Mouse (Mus musculus) thymus, adult 2 months (tissue): ENCODE results near the gene Trak1.

Source experiments
- CTCF ChIP-seq: fragments of 200-500 bp; IDR thresholded peaks from 2 replicates; pipeline ENCODE4 v1.5.1; 2012; ENCODE audit warnings: mild to moderate bottlenecking, control low read depth, low read length, moderate library complexity, borderline replicate concordance; ENCODE audit not compliant: control insufficient read depth, poor library complexity, insufficient read depth; ENCODE audit errors: extremely low read depth
- POLR2A ChIP-seq: fragments of 200-500 bp; IDR thresholded peaks from 2 replicates; pipeline ENCODE4 v1.6.1; 2012; ENCODE audit warnings: mild to moderate bottlenecking, low read length, control low read depth, moderate library complexity; ENCODE audit not compliant: control insufficient read depth, poor library complexity, insufficient read depth; ENCODE audit errors: extremely low read depth

DNA sequence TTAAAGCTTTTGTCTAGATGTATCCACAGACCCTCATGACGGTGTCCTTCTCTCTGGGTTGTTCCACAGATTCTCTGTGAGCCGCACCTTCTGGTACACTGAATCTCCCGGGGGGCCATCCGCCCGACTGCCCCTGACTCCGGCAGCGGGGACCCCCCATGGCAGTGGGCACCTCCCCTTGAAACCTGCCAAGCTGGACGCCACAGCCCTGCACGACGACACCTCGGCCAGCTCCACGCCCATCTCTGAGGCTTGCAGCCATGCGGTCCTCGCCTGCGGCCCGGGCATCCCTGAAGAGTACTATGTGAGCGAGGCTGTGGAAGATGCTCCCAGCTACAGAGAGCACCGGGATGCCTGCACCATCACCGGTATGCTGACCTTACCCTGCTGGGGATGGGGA lies 66.6 kb downstream of the Trak1 start:
- TF ChIP-seq CTCF (no peak), POLR2A (no peak)
